Mouse (Mus musculus): ENCODE measurements around the gene Smarcc2. TPM values are rescaled to one million over a fixed set of nuclear protein-coding genes. Genes with fewer than 3 reads are reported as not detected.

The Smarcc2 gene
- polyA plus RNA-seq, 1 experiment from 2014 or later, result 23.5 TPM

GRCm38 (mm10) chr10:128425260-128425659, 33.8 kb upstream of the Smarcc2 start:
- Histone ChIP-seq H3K27me3 (no peaks in the 10 kb centered on the region), H3K9me3 (replicated peaks) (no peaks in the 10 kb centered on the region), H3K4me1 (replicated peaks) (peaks cover 8% of the 10 kb centered on the region; the same call in 1 of the 2 replicates), H3K27ac (replicated peaks) (no peak overlapping the region), H3K4me3 (replicated peaks) (no peak overlapping the region), H3K36me3 (replicated peaks) (peaks cover 48% of the 10 kb centered on the region), H3K9ac (no peak overlapping the region), H3K4me2 (no peak overlapping the region)
- no peak for ATAC-seq (ENCODE audit: insufficient read depth)
- WGBS (ENCODE audit: insufficient replicate concordance), result 64% methylated on average over 3 of the region's 3 CpGs

GRCm38 (mm10) chr10:128429052-128429451, 30.0 kb upstream of the Smarcc2 start:
- peaks cover 8% of the 10 kb centered on the region; the same call in 1 of the 2 replicates for H3K4me1 ChIP-seq (replicated peaks)
- H3K27ac ChIP-seq (replicated peaks), result no peak overlapping the region
- H3K4me3 ChIP-seq (replicated peaks), result no peak overlapping the region
- H3K9ac ChIP-seq, result no peak overlapping the region
- no peak overlapping the region for H3K4me2 ChIP-seq
- no peak for ATAC-seq (ENCODE audit: insufficient read depth)
- H3K9me3 ChIP-seq (replicated peaks), result no peaks in the 10 kb centered on the region
- WGBS (ENCODE audit: insufficient replicate concordance), result 78% methylated on average over 5 of the region's 5 CpGs
- H3K36me3 ChIP-seq (replicated peaks), result peaks cover 37% of the 10 kb centered on the region
- H3K27me3 ChIP-seq, result no peaks in the 10 kb centered on the region

- Histone ChIP-seq H3K9ac (no peak overlapping the region), H3K4me3 (replicated peaks) (no peak overlapping the region), H3K4me2 (no peak overlapping the region), H3K9me3 (replicated peaks) (no peaks in the 10 kb centered on the region), H3K36me3 (replicated peaks) (peaks cover 39% of the 10 kb centered on the region), H3K27me3 (no peaks in the 10 kb centered on the region), H3K4me1 (replicated peaks) (peaks cover 6% of the 10 kb centered on the region; the same call in 1 of the 2 replicates), H3K27ac (replicated peaks) (no peak overlapping the region)
- no peak for ATAC-seq (ENCODE audit: insufficient read depth)
- 75% methylated on average over 4 of the region's 4 CpGs for WGBS (ENCODE audit: insufficient replicate concordance)
Measured at GRCm38 (mm10) chr10:128429454-128429853, 29.6 kb upstream of the Smarcc2 start.

- no peaks in the 10 kb centered on the region for H3K27me3 ChIP-seq
- H3K27ac ChIP-seq (replicated peaks), result no peak overlapping the region
- no peak overlapping the region for H3K4me2 ChIP-seq
- no peak for ATAC-seq (ENCODE audit: insufficient read depth)
- WGBS (ENCODE audit: insufficient replicate concordance), result 73% methylated on average over 2 of the region's 2 CpGs
- H3K36me3 ChIP-seq (replicated peaks), result peaks cover 74% of the 10 kb centered on the region
- no peaks in the 10 kb centered on the region for H3K4me1 ChIP-seq (replicated peaks)
- H3K4me3 ChIP-seq (replicated peaks), result no peak overlapping the region
- H3K9me3 ChIP-seq (replicated peaks), result no peaks in the 10 kb centered on the region
- no peak overlapping the region for H3K9ac ChIP-seq
Measured at GRCm38 (mm10) chr10:128433417-128433816, 25.6 kb upstream of the Smarcc2 start.

- H3K4me1 ChIP-seq (replicated peaks), result 0 out of 2 replicates have a peak, but pooled peaks cover 3% of the 10 kb centered on the region
- no peak overlapping the region for H3K27ac ChIP-seq (replicated peaks)
Measured at GRCm38 (mm10) chr10:128434681-128435080, 24.4 kb upstream of the Smarcc2 start.

GRCm38 (mm10) chr10:128435186-128435823, 23.7 kb upstream of the Smarcc2 start:
- 83% methylated on average over 17 of the region's 17 CpGs for WGBS (ENCODE audit: insufficient replicate concordance)
- peaks cover 69% of the 10 kb centered on the region for H3K36me3 ChIP-seq (replicated peaks)
- no peak overlapping the region for H3K4me2 ChIP-seq
- 0 out of 2 replicates have a peak, but pooled peaks cover 3% of the 10 kb centered on the region for H3K4me1 ChIP-seq (replicated peaks)
- H3K4me3 ChIP-seq (replicated peaks), result no peak overlapping the region
- no peak for ATAC-seq (ENCODE audit: insufficient read depth)
- no peaks in the 10 kb centered on the region for H3K9me3 ChIP-seq (replicated peaks)
- no peak overlapping the region for H3K27ac ChIP-seq (replicated peaks)
- H3K9ac ChIP-seq, result no peak overlapping the region
- no peaks in the 10 kb centered on the region for H3K27me3 ChIP-seq

More at GRCm38 (mm10) chr10:128434681-128435080, 24.4 kb upstream of the Smarcc2 start:
- no peaks in the 10 kb centered on the region for H3K9me3 ChIP-seq (replicated peaks)
- no peak overlapping the region for H3K4me2 ChIP-seq
- no peak overlapping the region for H3K4me3 ChIP-seq (replicated peaks)
- no peak overlapping the region for H3K9ac ChIP-seq
- H3K36me3 ChIP-seq (replicated peaks), result peaks cover 72% of the 10 kb centered on the region
- ATAC-seq (ENCODE audit: insufficient read depth), result no peak
- WGBS (ENCODE audit: insufficient replicate concordance), result 73% methylated on average over 10 of the region's 10 CpGs
- no peaks in the 10 kb centered on the region for H3K27me3 ChIP-seq

GRCm38 (mm10) chr10:128435873-128436272, 23.2 kb upstream of the Smarcc2 start:
- Histone ChIP-seq H3K27me3 (no peaks in the 10 kb centered on the region), H3K4me2 (no peak overlapping the region), H3K9me3 (replicated peaks) (no peaks in the 10 kb centered on the region), H3K4me3 (replicated peaks) (no peak overlapping the region), H3K27ac (replicated peaks) (no peak overlapping the region), H3K9ac (no peak overlapping the region), H3K4me1 (replicated peaks) (0 out of 2 replicates have a peak, but pooled peaks cover 3% of the 10 kb centered on the region), H3K36me3 (replicated peaks) (peaks cover 70% of the 10 kb centered on the region)
- ATAC-seq (ENCODE audit: insufficient read depth), result no peak
- 73% methylated on average over 5 of the region's 5 CpGs for WGBS (ENCODE audit: insufficient replicate concordance)

- H3K36me3 ChIP-seq (replicated peaks), result peaks cover 65% of the 10 kb centered on the region
- no peaks in the 10 kb centered on the region for H3K27me3 ChIP-seq
- no peak for ATAC-seq (ENCODE audit: insufficient read depth)
- no peak overlapping the region for H3K4me2 ChIP-seq
- WGBS (ENCODE audit: insufficient replicate concordance), result 78% methylated on average over 8 of the region's 8 CpGs
- H3K9ac ChIP-seq, result no peak overlapping the region
- no peak overlapping the region for H3K4me3 ChIP-seq (replicated peaks)
- H3K4me1 ChIP-seq (replicated peaks), result 0 out of 2 replicates have a peak, but pooled peaks cover 3% of the 10 kb centered on the region
- no peak overlapping the region for H3K27ac ChIP-seq (replicated peaks)
- H3K9me3 ChIP-seq (replicated peaks), result no peaks in the 10 kb centered on the region
Measured at GRCm38 (mm10) chr10:128436376-128436775, 22.7 kb upstream of the Smarcc2 start.

GRCm38 (mm10) chr10:128438675-128439279, 20.3 kb upstream of the Smarcc2 start:
- Histone ChIP-seq H3K9ac (no peak overlapping the region), H3K36me3 (replicated peaks) (peaks cover 59% of the 10 kb centered on the region), H3K4me1 (replicated peaks) (0 out of 2 replicates have a peak, but pooled peaks cover 3% of the 10 kb centered on the region), H3K27me3 (no peaks in the 10 kb centered on the region), H3K27ac (replicated peaks) (0 out of 2 replicates have a peak overlapping the region, but pooled peaks have one; percentile 33), H3K4me2 (no peak overlapping the region), H3K4me3 (replicated peaks) (no peak overlapping the region), H3K9me3 (replicated peaks) (no peaks in the 10 kb centered on the region)
- no peak for ATAC-seq (ENCODE audit: insufficient read depth)
- WGBS (ENCODE audit: insufficient replicate concordance), result 57% methylated on average over 10 of the region's 10 CpGs

- 53% methylated on average over 10 of the region's 10 CpGs for WGBS (ENCODE audit: insufficient replicate concordance)
- Histone ChIP-seq H3K9ac (no peak overlapping the region), H3K4me2 (no peak overlapping the region), H3K4me1 (replicated peaks) (0 out of 2 replicates have a peak, but pooled peaks cover 3% of the 10 kb centered on the region), H3K36me3 (replicated peaks) (peaks cover 47% of the 10 kb centered on the region), H3K27me3 (no peaks in the 10 kb centered on the region; the same call in 1 of the 2 replicates), H3K4me3 (replicated peaks) (no peak overlapping the region), H3K27ac (replicated peaks) (no peak overlapping the region), H3K9me3 (replicated peaks) (no peaks in the 10 kb centered on the region)
- ATAC-seq (ENCODE audit: insufficient read depth), result no peak
Measured at GRCm38 (mm10) chr10:128440407-128440806, 18.6 kb upstream of the Smarcc2 start.

GRCm38 (mm10) chr10:128441324-128442119, 17.5 kb upstream of the Smarcc2 start:
- 0 out of 2 replicates have a peak, but pooled peaks cover 3% of the 10 kb centered on the region for H3K4me1 ChIP-seq (replicated peaks)
- peaks cover 36% of the 10 kb centered on the region for H3K36me3 ChIP-seq (replicated peaks)
- ATAC-seq (ENCODE audit: insufficient read depth), result no peak
- H3K4me3 ChIP-seq (replicated peaks), result no peak overlapping the region
- no peak overlapping the region for H3K4me2 ChIP-seq
- H3K9me3 ChIP-seq (replicated peaks), result no peaks in the 10 kb centered on the region
- H3K9ac ChIP-seq, result no peak overlapping the region
- H3K27ac ChIP-seq (replicated peaks), result no peak overlapping the region
- no peaks in the 10 kb centered on the region; the same call in 1 of the 2 replicates for H3K27me3 ChIP-seq
- WGBS (ENCODE audit: insufficient replicate concordance), result 75% methylated on average over 10 of the region's 10 CpGs

Data from liver, embryonic 15.5 days (tissue).